8 mouse cellular contexts compared by ENCODE assay signal in genomic region chr17:47468466-47468865, GRCm38 (mm10). TPM values are rescaled to one million over a fixed set of nuclear protein-coding genes. Genes with fewer than 3 reads are reported as not detected.
DNase-seq lines count a peak whose midpoint lies in the region; ATAC-seq and TF ChIP-seq lines count a peak whose summit lies in the region.

No protein-coding gene starts in this region.

- H3K27me3 ChIP-seq in liver, adult 2 months (ENCODE audit: control insufficient read depth, insufficient read depth, low read length): no peaks in the 10 kb centered on the region
- H3K27me3 ChIP-seq in forebrain, embryonic 14.5 days (replicated peaks; ENCODE audit: control insufficient read depth, insufficient read depth, low read length): peaks cover 28% of the 10 kb centered on the region
- H3K27me3 ChIP-seq in intestine, postnatal 0 days (replicated peaks; ENCODE audit: control insufficient read depth, insufficient read depth, low read length): no peaks in the 10 kb centered on the region

- H3K27ac ChIP-seq in liver, adult 2 months (replicated peaks; ENCODE audit: insufficient read depth, low read depth, low read length): no peak overlapping the region
- H3K27ac ChIP-seq in forebrain, embryonic 14.5 days (ENCODE audit: low read depth, low read length): no peak overlapping the region
- no peak overlapping the region for H3K27ac ChIP-seq in intestine, postnatal 0 days (ENCODE audit: low read depth, low read length)

- WGBS in liver, adult 2 months: 75% methylated on average over 34 of the region's 34 CpGs
- WGBS in forebrain, embryonic 14.5 days: 7% methylated on average over 34 of the region's 34 CpGs
- WGBS in intestine, postnatal 0 days: 44% methylated on average over 34 of the region's 34 CpGs

- DNase-seq in liver, adult 2 months (ENCODE audit: extremely low read depth, low read depth, low spot score): no peak
- no peak for DNase-seq in liver
- no peak for DNase-seq in forebrain, embryonic 14.5 days (ENCODE audit: low spot score)
- peak; percentile 51 for DNase-seq in retina, embryonic 14.5 days (ENCODE audit: low spot score)
- no peak for DNase-seq in frontal cortex, postnatal 25 days (ENCODE audit: low spot score in 2 of 2)
- no peak for DNase-seq in ovary, postnatal 10 days (ENCODE audit: low spot score)
- DNase-seq in adrenal gland, postnatal 25 days: no peak

- peaks cover 32% of the 10 kb centered on the region for H3K4me1 ChIP-seq in liver, adult 2 months (ENCODE audit: control insufficient read depth, insufficient read depth, low read length)
- H3K4me1 ChIP-seq in forebrain, embryonic 14.5 days (ENCODE audit: control insufficient read depth, insufficient read depth, low read length): peaks cover 7% of the 10 kb centered on the region
- H3K4me1 ChIP-seq in intestine, postnatal 0 days (replicated peaks; ENCODE audit: control insufficient read depth, insufficient read depth, low read length): peaks cover 7% of the 10 kb centered on the region; the same call in 1 of the 2 replicates

- H3K9ac ChIP-seq in liver, adult 2 months (ENCODE audit: low read depth, low read length): no peak overlapping the region
- no peak overlapping the region for H3K9ac ChIP-seq in forebrain, embryonic 14.5 days (ENCODE audit: low read length)
- no peak overlapping the region for H3K9ac ChIP-seq in intestine, postnatal 0 days (ENCODE audit: low read depth, low read length)

- ATAC-seq in forebrain, embryonic 14.5 days: no peak
- no peak for ATAC-seq in intestine, postnatal 0 days

- peaks cover 9% of the 10 kb centered on the region; the same call in 1 of the 2 replicates for H3K79me2 ChIP-seq in liver, adult 2 months (ENCODE audit: control insufficient read depth, insufficient read depth, low read length)

- H3K36me3 ChIP-seq in liver, adult 2 months (ENCODE audit: control insufficient read depth, insufficient read depth, low read length): no peaks in the 10 kb centered on the region
- H3K36me3 ChIP-seq in forebrain, embryonic 14.5 days (ENCODE audit: control insufficient read depth, insufficient read depth, low read length): no peaks in the 10 kb centered on the region
- peaks cover 34% of the 10 kb centered on the region; the same call in 1 of the 2 replicates for H3K36me3 ChIP-seq in intestine, postnatal 0 days (ENCODE audit: control insufficient read depth, insufficient read depth)

- H3K9me3 ChIP-seq in forebrain, embryonic 14.5 days (replicated peaks; ENCODE audit: control insufficient read depth, low read length): no peaks in the 10 kb centered on the region
- no peaks in the 10 kb centered on the region for H3K9me3 ChIP-seq in intestine, postnatal 0 days (ENCODE audit: control insufficient read depth)

- TF ChIP-seq CTCF in liver, adult 2 months (IDR thresholded peaks at IDR 0.05; ENCODE audit: low read depth, low read length): no peak
- TF ChIP-seq CTCF in intestine, postnatal 0 days (IDR thresholded peaks at IDR 0.05; ENCODE audit: low read depth): peak; percentile 19; the same call in 1 of the 2 replicates

- peak overlapping the region; percentile 11; the same call in 1 of the 2 replicates for H3K4me3 ChIP-seq in liver, adult 2 months (ENCODE audit: insufficient read depth, low read depth, low read length)
- H3K4me3 ChIP-seq in forebrain, embryonic 14.5 days (ENCODE audit: low read depth, low read length): no peak overlapping the region
- no peak overlapping the region for H3K4me3 ChIP-seq in intestine, postnatal 0 days (ENCODE audit: low read depth, low read length)

- H3K4me2 ChIP-seq in forebrain, embryonic 14.5 days (ENCODE audit: low read length): 0 out of 2 replicates have a peak overlapping the region, but pooled peaks have one; percentile 3
- peak overlapping the region; percentile 37; the same call in 1 of the 2 replicates for H3K4me2 ChIP-seq in intestine, postnatal 0 days (replicated peaks; ENCODE audit: low read depth)

- no peak for TF ChIP-seq POLR2A in liver, adult 2 months (IDR thresholded peaks at IDR 0.05; ENCODE audit: extremely low read depth, insufficient read depth, low read length)

RNA-seq across cellular contexts. Expression of gene 1700001C19Rik, which starts 31.3 kb away (rescaled TPM):
- 12.2 and 16.2 TPM in 2 replicates for total RNA-seq in liver, adult 2 months (2014; rRNA removed)
- 11.7 and 12.2 TPM in 2 replicates for polyA plus RNA-seq in liver, adult 2 months (2012; rRNA removed)
- 0.61 and 0.69 TPM in 2 replicates for polyA plus RNA-seq in forebrain, embryonic 14.5 days (2014; fragmentation: Nextera tagmentation; extraction: Ambion mirVana)
- polyA plus RNA-seq in intestine, postnatal 0 days (2015; fragmentation: Nextera tagmentation; extraction: Ambion mirVana): 0.35 and 0.77 TPM in 2 replicates
- not detected in 2 replicates for total RNA-seq in adrenal gland, postnatal 25 days (2021)

RNA-seq across cellular contexts. Expression of gene AI661453, which starts 32.1 kb away (rescaled TPM):
- total RNA-seq in liver, adult 2 months (2014; rRNA removed): 2.4 and 6.2 TPM in 2 replicates
- polyA plus RNA-seq in liver, adult 2 months (2012; rRNA removed): 5.7 and 6.3 TPM in 2 replicates
- polyA plus RNA-seq in forebrain, embryonic 14.5 days (2014; fragmentation: Nextera tagmentation; extraction: Ambion mirVana): 0.18 TPM in 1 of 2 replicates, not detected in the other
- polyA plus RNA-seq in intestine, postnatal 0 days (2015; fragmentation: Nextera tagmentation; extraction: Ambion mirVana): 6.1 and 7.7 TPM in 2 replicates
- total RNA-seq in adrenal gland, postnatal 25 days (2021): 0.73 and 0.86 TPM in 2 replicates

RNA-seq across cellular contexts. Expression of gene Taf8, which starts 33.6 kb away (rescaled TPM):
- total RNA-seq in liver, adult 2 months (2014; rRNA removed): 8.2 and 8.7 TPM in 2 replicates
- 7.8 and 9.6 TPM in 2 replicates for polyA plus RNA-seq in liver, adult 2 months (2012; rRNA removed)
- 24.0 and 25.9 TPM in 2 replicates for polyA plus RNA-seq in forebrain, embryonic 14.5 days (2014; fragmentation: Nextera tagmentation; extraction: Ambion mirVana)
- polyA plus RNA-seq in intestine, postnatal 0 days (2015; fragmentation: Nextera tagmentation; extraction: Ambion mirVana): 8.3 and 9.2 TPM in 2 replicates
- 21.1 and 25.7 TPM in 2 replicates for total RNA-seq in adrenal gland, postnatal 25 days (2021)

RNA-seq across cellular contexts. Expression of gene Ccnd3, which starts 36.4 kb away (rescaled TPM):
- total RNA-seq in liver, adult 2 months (2014; rRNA removed): 16.8 and 23.4 TPM in 2 replicates
- 39.1 and 41.8 TPM in 2 replicates for polyA plus RNA-seq in liver, adult 2 months (2012; rRNA removed)
- polyA plus RNA-seq in forebrain, embryonic 14.5 days (2014; fragmentation: Nextera tagmentation; extraction: Ambion mirVana): 60.6 and 67.2 TPM in 2 replicates
- polyA plus RNA-seq in intestine, postnatal 0 days (2015; fragmentation: Nextera tagmentation; extraction: Ambion mirVana): 175 and 180 TPM in 2 replicates
- 385 and 429 TPM in 2 replicates for total RNA-seq in adrenal gland, postnatal 25 days (2021)
